Mouse (Mus musculus) left cerebral cortex, postnatal 25 days (tissue): ENCODE results near the gene Ebf4. TPM values are rescaled to one million over a fixed set of nuclear protein-coding genes. Genes with fewer than 3 reads are reported as not detected.

Source experiments
- DNase-seq, 2 experiments: peaks; one replicate each; pipeline ENCODE4 v3.0.0; 2022; ENCODE audit warnings: low spot score in 2 of 2, mixed read lengths in 1 of 2
- intact Hi-C: fragments of 180-260 bp; cut with DNase I; formaldehyde crosslinking; loops from one replicate; pipeline ENCODE4 v1.15.1; 2025
- total RNA-seq, 2 experiments: library from RNA; stranded (reverse); gene quantifications; 2 replicates each; pipeline ENCODE4 v1.2.3; 2021

The Ebf4 gene
- total RNA-seq, 2 experiments from 2014 or later = 7.8 to 8.3 TPM

GRCm38 (mm10) chr2:130412775-130413174, 117.8 kb downstream of the Ebf4 start:
- no peak for DNase-seq
- intact Hi-C loops = loop anchor here (2.0 kb wide), 1 partner anchor 122 kb away; no protein-coding TSS in a partner anchor

GRCm38 (mm10) chr2:130414094-130414856, 119.3 kb downstream of the Ebf4 start:
- intact Hi-C loops = no loop called here

More at GRCm38 (mm10) chr2:130414094-130414856, 119.3 kb downstream of the Ebf4 start:
- no peak for DNase-seq

Other genes with a start within 250 kb of the Ebf4 start
- gene Tgm6, start 182.8 kb upstream of the Ebf4 start, total RNA-seq = under 1 TPM in 1 of 2 experiments, not detected in 1; 0.16 TPM
- 100 to 1,000 TPM in 1 of 2 experiments, 10 to 100 TPM in 1; 93.6 to 109 TPM for gene Snrpb, start 115.8 kb upstream of the Ebf4 start, total RNA-seq
- gene Tmc2, start 100.0 kb upstream of the Ebf4 start, total RNA-seq = not detected
- gene Nop56, start 20.7 kb upstream of the Ebf4 start, total RNA-seq = 100 to 1,000 TPM; 112 to 113 TPM
- 100 to 1,000 TPM; 267 to 269 TPM for gene Idh3b, start 10.6 kb upstream of the Ebf4 start, total RNA-seq
- 1 to 10 TPM; 5.5 to 7.4 TPM for gene Cpxm1, start 102.4 kb downstream of the Ebf4 start, total RNA-seq
- not detected for gene Gm28372, start 110.1 kb downstream of the Ebf4 start, total RNA-seq
- not detected for gene 1700020A23Rik, start 110.1 kb downstream of the Ebf4 start, total RNA-seq
- gene Tmem239, start 111.3 kb downstream of the Ebf4 start, total RNA-seq = not detected
- 10 to 100 TPM; 83.5 to 88.3 TPM for gene Vps16, start 129.2 kb downstream of the Ebf4 start, total RNA-seq
- 10 to 100 TPM; 20.2 to 23.1 TPM for gene Pced1a, start 129.5 kb downstream of the Ebf4 start, total RNA-seq
- gene Ptpra, start 155.1 kb downstream of the Ebf4 start, total RNA-seq = 100 to 1,000 TPM; 234 to 252 TPM